Mouse (Mus musculus): ENCODE data around the gene Mmp12. TPM values are rescaled to one million over a fixed set of nuclear protein-coding genes. Genes with fewer than 3 reads are reported as not detected.
"Not testable (repeated sequence)": the region's sequence is repeated elsewhere in the genome, so short reads cannot be mapped to it uniquely, and the experiment has no call there.

Mmp12 gene
- 0.09 and 0.32 TPM in 2 replicates for polyA plus RNA-seq (2014; fragmentation: Nextera tagmentation; extraction: Ambion mirVana)

DNA sequence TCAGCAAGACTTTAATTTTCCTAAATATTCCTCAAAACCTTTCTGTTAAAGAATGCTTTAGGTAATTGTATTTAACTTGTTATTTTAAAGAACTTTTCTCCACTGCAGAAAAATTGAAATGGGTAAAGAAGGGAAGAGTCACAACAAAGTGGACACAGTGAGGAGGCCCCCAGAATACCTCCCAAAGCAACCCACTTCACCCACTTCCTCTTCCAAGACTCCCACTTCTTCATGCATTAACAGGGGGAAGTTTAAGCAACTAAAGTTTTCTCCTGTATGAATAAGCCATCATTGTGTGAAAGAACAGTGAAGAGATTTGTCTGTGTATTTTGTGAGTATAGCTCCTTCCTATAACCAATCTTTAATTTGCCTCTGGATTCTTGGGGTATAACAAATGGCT, at the start of gene Mmp12:
Gene Mmp12, plus strand, starts transcription at position 275 of the 400 bp plus-strand sequence.
- no peaks in the 10 kb centered on the region for H3K27me3 ChIP-seq (replicated peaks; ENCODE audit: control insufficient read depth, insufficient read depth, low read length)
- no peak for DNase-seq (ENCODE audit: low spot score)
- no peak within 1 kb of the TSS for H3K27ac ChIP-seq (replicated peaks; ENCODE audit: low read depth, low read length)
- no peaks in the 10 kb centered on the region for H3K9me3 ChIP-seq (ENCODE audit: control insufficient read depth, low read length)
- H3K9ac ChIP-seq (ENCODE audit: low read depth, low read length) = no peak within 1 kb of the TSS
- H3K4me2 ChIP-seq (ENCODE audit: low read depth, low read length) = no peak within 1 kb of the TSS
- no peak within 1 kb of the TSS for H3K4me3 ChIP-seq (ENCODE audit: low read depth, low read length)
- no peaks in the 10 kb centered on the region for H3K36me3 ChIP-seq (ENCODE audit: control insufficient read depth, insufficient read depth, low read length)
- H3K4me1 ChIP-seq (ENCODE audit: control insufficient read depth, insufficient read depth, low read length) = no peaks in the 10 kb centered on the region
- ATAC-seq (ENCODE audit: low read depth) = no peak

DNA sequence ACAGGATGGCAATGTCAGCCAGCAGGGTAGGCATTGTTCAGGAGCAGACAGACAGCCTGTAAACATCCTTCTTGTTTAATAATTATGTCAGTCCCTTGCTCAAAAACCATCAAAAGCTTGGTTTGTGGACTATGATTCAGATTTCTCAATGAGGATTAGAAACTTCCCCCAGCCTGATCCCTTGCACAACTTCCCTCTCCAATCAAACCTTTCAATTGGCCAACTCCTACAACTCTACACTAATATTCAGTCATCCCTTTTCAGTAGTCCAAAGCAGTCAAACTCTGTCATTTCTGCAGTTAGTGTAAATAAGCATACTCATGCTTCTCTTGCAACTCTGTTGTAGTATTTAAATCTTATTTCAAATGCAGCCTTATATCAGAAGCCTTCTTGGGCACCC, 12.3 kb upstream of the Mmp12 start:
- DNase-seq (ENCODE audit: low spot score) = no peak
- H3K4me2 ChIP-seq (ENCODE audit: low read depth, low read length) = no peak overlapping the region
- H3K27me3 ChIP-seq (replicated peaks; ENCODE audit: control insufficient read depth, insufficient read depth, low read length) = no peaks in the 10 kb centered on the region
- H3K9ac ChIP-seq (ENCODE audit: low read depth, low read length) = no peak overlapping the region
- H3K27ac ChIP-seq (replicated peaks; ENCODE audit: low read depth, low read length) = no peak overlapping the region
- no peaks in the 10 kb centered on the region for H3K4me1 ChIP-seq (ENCODE audit: control insufficient read depth, insufficient read depth, low read length)
- ATAC-seq (ENCODE audit: low read depth) = no peak
- H3K4me3 ChIP-seq (ENCODE audit: low read depth, low read length) = no peak overlapping the region
- H3K9me3 ChIP-seq (ENCODE audit: control insufficient read depth, low read length) = no peaks in the 10 kb centered on the region
- H3K36me3 ChIP-seq (ENCODE audit: control insufficient read depth, insufficient read depth, low read length) = no peaks in the 10 kb centered on the region

DNA sequence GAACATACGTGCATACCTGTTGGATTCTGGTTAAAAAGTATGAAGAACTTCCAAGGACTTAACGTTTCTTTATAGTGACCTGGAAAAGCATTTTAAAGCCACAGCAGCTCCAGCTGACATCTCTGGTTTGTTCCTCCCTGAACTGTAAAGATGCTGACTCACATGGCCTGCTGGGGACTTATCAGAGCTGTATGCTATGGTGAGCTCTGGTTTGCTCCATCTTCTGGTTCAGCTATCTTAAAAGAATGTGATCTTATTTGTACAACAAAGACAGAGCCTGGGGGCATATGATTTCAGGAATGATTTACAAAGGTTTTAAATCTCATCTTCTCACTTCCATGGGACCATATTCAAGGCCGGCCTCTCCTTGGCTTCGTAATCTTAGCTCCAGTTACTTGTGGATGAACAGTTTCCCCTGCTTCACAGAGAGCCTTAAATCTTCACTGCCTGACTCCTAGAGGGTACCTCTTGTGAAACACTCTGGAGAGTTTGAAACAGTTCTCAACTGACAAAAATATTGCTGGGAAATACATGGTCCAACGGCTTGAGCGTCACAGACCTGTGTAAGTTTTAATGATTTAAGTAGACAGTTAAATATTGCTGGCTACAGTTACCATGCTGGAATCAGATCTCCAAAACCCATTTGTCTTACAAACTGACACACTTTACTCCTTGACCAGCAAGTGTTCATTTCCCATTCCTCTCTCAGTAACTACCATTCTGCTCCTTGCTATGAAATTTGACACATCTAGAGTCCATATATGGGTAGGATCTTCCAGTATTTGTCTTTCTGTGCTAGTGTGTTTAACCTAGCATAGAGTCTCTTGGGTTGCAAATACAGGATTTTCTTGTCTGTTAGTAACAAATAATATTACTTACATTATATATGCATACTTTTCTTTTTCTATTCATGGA, 8.2 kb upstream of the Mmp12 start:
- Histone ChIP-seq H3K9me3 (ENCODE audit: control insufficient read depth, low read length) (no peaks in the 10 kb centered on the region), H3K4me3 (ENCODE audit: low read depth, low read length) (no peak overlapping the region), H3K4me2 (ENCODE audit: low read depth, low read length) (no peak overlapping the region), H3K9ac (ENCODE audit: low read depth, low read length) (no peak overlapping the region), H3K27me3 (replicated peaks; ENCODE audit: control insufficient read depth, insufficient read depth, low read length) (no peaks in the 10 kb centered on the region), H3K36me3 (ENCODE audit: control insufficient read depth, insufficient read depth, low read length) (no peaks in the 10 kb centered on the region), H3K4me1 (ENCODE audit: control insufficient read depth, insufficient read depth, low read length) (no peaks in the 10 kb centered on the region), H3K27ac (replicated peaks; ENCODE audit: low read depth, low read length) (no peak overlapping the region)
- DNase-seq (ENCODE audit: low spot score) (no peak), ATAC-seq (ENCODE audit: low read depth) (no peak)
- WGBS = 86% methylated on average over 5 of the region's 6 CpGs

DNA sequence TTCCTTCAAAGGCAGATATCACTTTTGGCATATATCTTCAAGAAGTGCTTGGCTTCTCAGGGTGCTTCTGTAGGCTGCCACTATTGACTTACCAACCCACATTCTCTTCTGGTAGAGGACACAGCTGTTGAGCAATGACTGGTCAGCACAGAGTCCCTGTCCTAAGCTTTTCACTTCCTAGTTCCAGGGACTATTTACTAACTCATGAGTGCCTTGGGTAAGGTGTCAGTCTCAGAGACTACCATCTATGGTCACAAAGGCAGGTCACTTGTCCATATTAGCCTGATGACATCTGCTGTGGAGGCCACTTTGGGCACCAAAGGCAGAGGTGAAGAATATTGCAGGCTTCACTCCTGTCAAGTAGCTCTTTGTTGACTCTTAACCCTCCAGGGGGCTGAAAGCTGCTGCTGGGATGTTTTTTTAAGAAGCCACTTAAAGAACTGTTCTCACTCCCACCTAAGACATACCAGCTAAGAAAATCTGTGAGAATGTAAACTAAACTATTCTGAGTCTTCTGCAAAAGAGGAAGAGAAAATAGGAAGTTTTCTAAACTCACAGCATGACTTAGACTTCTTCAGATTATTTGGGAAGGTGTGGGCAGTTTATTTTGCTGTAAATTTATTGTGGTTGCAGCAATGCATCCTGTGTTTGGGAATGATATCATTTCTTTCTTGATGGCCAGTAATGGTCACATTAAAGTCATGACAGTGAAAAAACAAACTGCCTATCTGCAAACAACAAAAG, 7.3 kb upstream of the Mmp12 start:
- Histone ChIP-seq H3K36me3 (ENCODE audit: control insufficient read depth, insufficient read depth, low read length) (no peaks in the 10 kb centered on the region), H3K9ac (ENCODE audit: low read depth, low read length) (no peak overlapping the region), H3K27me3 (replicated peaks; ENCODE audit: control insufficient read depth, insufficient read depth, low read length) (no peaks in the 10 kb centered on the region), H3K27ac (replicated peaks; ENCODE audit: low read depth, low read length) (no peak overlapping the region), H3K9me3 (ENCODE audit: control insufficient read depth, low read length) (no peaks in the 10 kb centered on the region), H3K4me3 (ENCODE audit: low read depth, low read length) (no peak overlapping the region), H3K4me2 (ENCODE audit: low read depth, low read length) (no peak overlapping the region), H3K4me1 (ENCODE audit: control insufficient read depth, insufficient read depth, low read length) (no peaks in the 10 kb centered on the region)
- DNase-seq (ENCODE audit: low spot score) = no peak
- ATAC-seq (ENCODE audit: low read depth) = no peak

DNA sequence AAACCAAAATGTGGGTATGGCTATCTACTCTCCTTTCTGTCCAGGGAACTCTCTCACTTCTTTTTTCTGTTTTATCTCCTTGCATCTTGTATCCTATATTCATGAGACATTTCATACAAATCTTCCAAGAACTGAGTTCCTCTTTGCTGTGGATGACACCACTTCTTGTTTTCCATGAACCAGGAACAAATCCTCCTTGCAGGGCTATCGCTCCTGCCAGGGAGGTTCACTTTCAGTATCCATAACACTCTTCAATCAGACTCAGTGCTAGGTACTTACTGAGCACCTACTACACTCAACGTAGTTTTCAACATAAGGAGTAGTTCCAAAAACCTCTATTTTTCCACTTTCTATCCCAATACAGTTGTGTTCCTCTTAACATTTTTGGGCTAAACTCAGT, 1.3 kb downstream of the Mmp12 start:
- Histone ChIP-seq H3K27ac (replicated peaks; ENCODE audit: low read depth, low read length) (no peak overlapping the region), H3K4me2 (ENCODE audit: low read depth, low read length) (no peak overlapping the region), H3K9me3 (ENCODE audit: control insufficient read depth, low read length) (no peaks in the 10 kb centered on the region), H3K9ac (ENCODE audit: low read depth, low read length) (no peak overlapping the region), H3K4me1 (ENCODE audit: control insufficient read depth, insufficient read depth, low read length) (no peaks in the 10 kb centered on the region), H3K4me3 (ENCODE audit: low read depth, low read length) (no peak overlapping the region), H3K27me3 (replicated peaks; ENCODE audit: control insufficient read depth, insufficient read depth, low read length) (no peaks in the 10 kb centered on the region), H3K36me3 (ENCODE audit: control insufficient read depth, insufficient read depth, low read length) (no peaks in the 10 kb centered on the region)
- 84% methylated on average over 2 of the region's 2 CpGs for WGBS
- no peak for DNase-seq (ENCODE audit: low spot score)
- ATAC-seq (ENCODE audit: low read depth) = no peak

DNA sequence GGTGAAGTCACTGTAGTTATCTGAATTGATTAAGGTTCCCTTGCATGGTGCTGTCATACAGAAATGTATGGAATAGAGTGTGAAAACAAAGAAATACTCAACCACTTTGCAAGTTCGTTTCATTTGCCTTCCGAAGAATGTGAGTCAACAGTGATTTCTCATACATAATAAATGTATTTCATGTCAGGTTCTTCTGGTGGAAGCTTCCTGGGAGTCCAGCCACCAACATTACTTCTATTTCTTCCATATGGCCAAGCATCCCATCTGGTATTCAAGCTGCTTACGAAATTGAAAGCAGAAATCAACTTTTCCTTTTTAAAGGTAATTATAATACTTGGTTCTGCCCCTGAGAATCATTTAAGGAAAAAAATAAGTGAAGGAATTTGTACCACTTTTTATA, 10.4 kb downstream of the Mmp12 start:
- ATAC-seq (ENCODE audit: low read depth) = no peak
- Histone ChIP-seq H3K9ac (ENCODE audit: low read depth, low read length) (no peak overlapping the region), H3K27me3 (replicated peaks; ENCODE audit: control insufficient read depth, insufficient read depth, low read length) (no peaks in the 10 kb centered on the region), H3K4me3 (ENCODE audit: low read depth, low read length) (no peak overlapping the region), H3K4me1 (ENCODE audit: control insufficient read depth, insufficient read depth, low read length) (no peaks in the 10 kb centered on the region), H3K9me3 (ENCODE audit: control insufficient read depth, low read length) (no peaks in the 10 kb centered on the region), H3K36me3 (ENCODE audit: control insufficient read depth, insufficient read depth, low read length) (no peaks in the 10 kb centered on the region), H3K27ac (replicated peaks; ENCODE audit: low read depth, low read length) (no peak overlapping the region), H3K4me2 (ENCODE audit: low read depth, low read length) (no peak overlapping the region)
- DNase-seq (ENCODE audit: low spot score) = no peak
- 58% methylated on average over 3 of the region's 3 CpGs for WGBS

DNA sequence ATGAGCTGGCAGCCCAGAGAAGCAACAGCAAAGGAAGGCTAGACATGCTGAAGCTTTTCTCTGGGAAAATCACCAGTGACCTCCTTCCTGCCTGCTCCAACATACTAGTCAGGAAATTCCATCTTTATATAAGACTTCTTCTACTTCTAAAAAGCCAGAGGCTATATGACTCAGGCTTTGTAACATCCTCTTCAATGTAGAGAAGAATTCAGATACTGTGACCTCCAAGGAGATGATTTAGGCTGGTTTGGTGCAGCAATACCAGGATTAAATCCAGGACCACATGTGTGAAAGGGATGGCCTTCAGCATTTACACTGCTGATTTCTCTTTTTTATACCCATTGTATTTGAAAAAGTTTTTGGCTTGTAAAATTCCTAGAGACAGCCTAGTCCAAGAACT, 43.8 kb downstream of the Mmp12 start, which contains the start of gene Mmp1b:
Gene Mmp1b, minus strand, starts transcription at position 101 of the 400 bp plus-strand sequence.
- Histone ChIP-seq H3K9ac (ENCODE audit: low read depth, low read length) (no peak within 1 kb of the TSS), H3K4me3 (ENCODE audit: low read depth, low read length) (no peak within 1 kb of the TSS), H3K27me3 (replicated peaks; ENCODE audit: control insufficient read depth, insufficient read depth, low read length) (no peaks in the 10 kb centered on the region), H3K9me3 (ENCODE audit: control insufficient read depth, low read length) (no peaks in the 10 kb centered on the region), H3K36me3 (ENCODE audit: control insufficient read depth, insufficient read depth, low read length) (no peaks in the 10 kb centered on the region), H3K4me2 (ENCODE audit: low read depth, low read length) (no peak within 1 kb of the TSS), H3K27ac (replicated peaks; ENCODE audit: low read depth, low read length) (no peak within 1 kb of the TSS), H3K4me1 (ENCODE audit: control insufficient read depth, insufficient read depth, low read length) (no peaks in the 10 kb centered on the region)
- ATAC-seq (ENCODE audit: low read depth) (no peak), DNase-seq (ENCODE audit: low spot score) (no peak)

DNA sequence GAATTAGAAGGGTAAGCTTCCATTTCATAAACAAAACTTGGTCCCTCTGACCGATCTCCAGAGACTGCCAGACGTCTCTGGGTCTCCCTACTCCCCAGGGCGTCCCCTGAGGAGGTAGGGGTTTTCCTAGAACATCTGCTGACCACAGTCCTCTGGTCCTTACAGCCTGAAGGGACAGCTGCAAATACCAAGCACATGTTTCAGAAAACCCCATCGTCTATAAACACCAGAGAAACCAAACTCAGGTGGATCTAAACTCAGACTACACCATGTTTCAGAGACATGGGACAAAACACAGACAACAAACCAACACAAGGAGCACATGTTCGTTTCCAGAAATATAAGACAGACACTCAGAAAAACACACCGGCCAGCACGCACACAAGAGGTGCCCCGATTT, 52.4 kb downstream of the Mmp12 start:
- H3K4me2 ChIP-seq (ENCODE audit: low read depth, low read length); H3K4me3 ChIP-seq (ENCODE audit: low read depth, low read length); H3K36me3 ChIP-seq (ENCODE audit: control insufficient read depth, insufficient read depth, low read length); DNase-seq (ENCODE audit: low spot score); H3K4me1 ChIP-seq (ENCODE audit: control insufficient read depth, insufficient read depth, low read length); ATAC-seq (ENCODE audit: low read depth); H3K27me3 ChIP-seq (replicated peaks; ENCODE audit: control insufficient read depth, insufficient read depth, low read length); H3K9ac ChIP-seq (ENCODE audit: low read depth, low read length); H3K27ac ChIP-seq (replicated peaks; ENCODE audit: low read depth, low read length); H3K9me3 ChIP-seq (ENCODE audit: control insufficient read depth, low read length): not testable (repeated sequence)
- WGBS = 77% methylated on average over 8 of the region's 8 CpGs

All from embryonic facial prominence, embryonic 14.5 days (tissue).